Mouse (Mus musculus): ENCODE data around the gene Tspan8. TPM values are rescaled to one million over a fixed set of nuclear protein-coding genes. Genes with fewer than 3 reads are reported as not detected.
A peak's percentile ranks its signal among the peaks of the same experiment; 100 is the strongest.

The Tspan8 gene
- 2.1 and 3.1 TPM in 2 replicates for polyA plus RNA-seq (2016; fragmentation: Nextera tagmentation; extraction: Ambion mirVana)

DNA sequence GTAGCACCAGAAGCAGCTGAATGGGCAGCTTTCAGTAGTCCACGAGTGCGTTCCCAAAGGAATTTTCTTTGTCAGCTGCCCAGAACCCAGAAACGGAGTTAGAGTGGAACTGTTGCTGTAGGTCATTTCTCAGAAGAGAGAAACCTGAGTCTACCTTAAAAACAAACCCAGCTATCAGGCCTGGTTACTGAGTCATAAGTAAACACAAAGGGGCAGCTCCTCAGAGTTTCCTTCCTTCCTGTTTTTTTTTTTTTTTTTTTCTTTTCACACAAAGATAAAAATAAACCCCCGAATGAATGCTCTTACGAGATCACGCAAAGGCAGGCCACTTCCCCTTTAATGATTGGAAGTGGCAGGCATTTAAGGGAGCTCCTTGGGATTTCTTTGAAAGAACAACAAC, at the start of gene Tspan8:
TSS of gene Tspan8 (plus strand) at position 322 of the 400 bp plus-strand sequence.
- H3K4me2 ChIP-seq: peak within 1 kb of the TSS; percentile 33; the same call in 1 of the 2 replicates

DNA sequence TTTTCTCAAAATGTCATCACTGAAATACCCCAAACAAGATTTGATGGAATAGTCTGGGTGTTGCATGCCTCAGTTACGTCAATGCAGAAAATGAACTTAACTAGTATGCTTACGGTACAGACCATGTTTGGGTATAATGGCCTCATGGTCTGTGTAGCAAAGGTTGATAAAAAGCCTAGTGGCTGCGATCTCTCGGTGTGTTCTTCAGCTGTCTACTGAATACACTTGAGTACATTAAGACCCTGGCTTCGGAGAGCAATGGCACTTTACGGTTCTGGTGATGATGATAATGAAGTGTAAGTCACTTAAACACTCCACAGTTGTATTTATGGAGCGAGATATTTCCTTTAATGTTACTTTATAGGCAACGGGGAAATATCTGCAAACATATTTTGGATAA, 46.6 kb upstream of the Tspan8 start:
- WGBS: 81% methylated on average over 8 of the region's 8 CpGs
- no peaks in the 10 kb centered on the region for H3K9me3 ChIP-seq (replicated peaks)
- H3K27me3 ChIP-seq (replicated peaks): no peaks in the 10 kb centered on the region
- ATAC-seq (ENCODE audit: insufficient number of reproducible peaks, low FRiP score): no peak
- H3K36me3 ChIP-seq: no peaks in the 10 kb centered on the region
- no peaks in the 10 kb centered on the region for H3K4me1 ChIP-seq (replicated peaks)
- H3K4me2 ChIP-seq: no peak overlapping the region
- no peak overlapping the region for H3K9ac ChIP-seq
- H3K27ac ChIP-seq (ENCODE audit: poor library complexity, severe bottlenecking): no peak overlapping the region
- no peak overlapping the region for H3K4me3 ChIP-seq

More for the DNA sequence above, at the start of gene Tspan8:
- 24% methylated on average over 6 of the region's 6 CpGs for WGBS
- Histone ChIP-seq H3K4me3 (no peak within 1 kb of the TSS), H3K27ac (ENCODE audit: poor library complexity, severe bottlenecking) (no peak within 1 kb of the TSS), H3K4me1 (replicated peaks) (peaks cover 8% of the 10 kb centered on the region), H3K9ac (no peak within 1 kb of the TSS), H3K27me3 (replicated peaks) (no peaks in the 10 kb centered on the region), H3K36me3 (no peaks in the 10 kb centered on the region), H3K9me3 (replicated peaks) (no peaks in the 10 kb centered on the region)
- ATAC-seq (ENCODE audit: insufficient number of reproducible peaks, low FRiP score): no peak

DNA sequence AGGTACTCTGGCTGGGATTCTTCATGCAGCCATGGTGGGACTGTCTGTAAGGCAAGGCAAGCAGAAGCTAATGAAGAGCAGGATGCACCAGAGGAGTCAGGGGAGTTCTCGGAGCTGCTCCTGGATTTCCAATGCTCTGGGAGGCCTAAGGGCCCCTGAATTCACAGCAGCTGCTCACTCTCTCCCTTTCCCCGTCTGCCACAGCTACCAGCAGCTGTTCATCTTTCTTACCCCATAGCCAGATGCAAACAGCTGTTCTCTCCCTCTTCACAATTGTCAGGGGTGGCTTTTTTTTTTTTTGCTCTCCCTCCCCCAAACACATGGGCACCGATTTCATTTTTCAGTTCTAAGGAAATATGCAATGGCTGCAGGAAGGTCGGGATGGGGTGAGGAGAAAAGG, 42.2 kb upstream of the Tspan8 start:
- no peaks in the 10 kb centered on the region for H3K27me3 ChIP-seq (replicated peaks)
- H3K27ac ChIP-seq (ENCODE audit: poor library complexity, severe bottlenecking): no peak overlapping the region
- H3K9me3 ChIP-seq (replicated peaks): no peaks in the 10 kb centered on the region
- no peaks in the 10 kb centered on the region for H3K36me3 ChIP-seq
- no peak overlapping the region for H3K4me3 ChIP-seq
- H3K4me1 ChIP-seq (replicated peaks): no peaks in the 10 kb centered on the region
- no peak for ATAC-seq (ENCODE audit: insufficient number of reproducible peaks, low FRiP score)
- H3K9ac ChIP-seq: no peak overlapping the region
- no peak overlapping the region for H3K4me2 ChIP-seq
- WGBS: 62% methylated on average over 4 of the region's 4 CpGs

DNA sequence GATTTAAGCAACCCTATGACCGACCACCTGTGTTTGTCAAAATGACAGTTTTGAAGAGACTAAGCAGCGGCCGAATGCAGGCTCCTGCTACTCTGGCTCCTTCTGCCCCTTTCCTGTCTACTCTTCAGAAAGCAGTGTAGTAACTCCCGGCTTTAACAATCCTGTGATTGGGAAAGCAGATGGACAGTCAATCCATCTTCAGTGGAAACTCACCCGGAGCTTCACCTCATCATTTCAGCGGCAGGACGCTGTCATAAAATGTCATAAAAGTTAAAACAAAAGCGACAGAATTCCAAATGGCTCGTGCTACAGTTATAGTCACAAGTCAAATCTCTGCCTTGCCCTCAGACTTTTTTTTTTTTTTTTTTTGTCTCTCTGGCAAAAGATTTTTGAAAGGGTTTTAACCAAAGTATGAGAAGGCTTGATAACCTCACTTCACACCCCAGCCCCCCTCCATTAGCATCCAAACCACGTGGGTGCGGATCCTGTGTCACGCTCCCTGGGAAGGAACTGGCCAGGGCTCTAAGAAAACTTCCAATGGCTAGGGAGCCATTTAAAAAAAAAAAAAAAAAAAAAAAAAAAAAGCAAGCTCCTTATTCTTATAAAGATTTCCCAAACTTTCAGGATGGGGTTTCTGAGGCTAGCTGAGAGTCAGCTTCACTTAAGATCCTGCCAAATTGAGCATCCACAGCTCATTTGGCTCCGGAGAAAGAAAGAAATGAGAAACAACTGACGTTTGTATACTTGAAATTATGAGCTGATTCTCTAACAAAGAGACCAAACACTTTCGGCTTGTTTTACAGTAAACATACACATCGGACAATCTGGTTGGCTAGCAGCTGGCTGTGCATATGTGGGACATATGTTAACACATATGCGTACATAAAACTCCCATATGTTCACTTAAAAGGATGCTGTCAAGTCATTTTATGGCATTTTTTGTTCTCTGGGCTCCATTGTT, 40.4 kb upstream of the Tspan8 start:
- H3K27ac ChIP-seq (ENCODE audit: poor library complexity, severe bottlenecking): no peak overlapping the region
- no peaks in the 10 kb centered on the region for H3K4me1 ChIP-seq (replicated peaks)
- no peak overlapping the region for H3K9ac ChIP-seq
- 52% methylated on average over 17 of the region's 17 CpGs for WGBS
- no peak overlapping the region for H3K4me3 ChIP-seq
- ATAC-seq (ENCODE audit: insufficient number of reproducible peaks, low FRiP score): no peak
- H3K9me3 ChIP-seq (replicated peaks): no peaks in the 10 kb centered on the region
- H3K36me3 ChIP-seq: no peaks in the 10 kb centered on the region
- H3K4me2 ChIP-seq: no peak overlapping the region
- H3K27me3 ChIP-seq (replicated peaks): no peaks in the 10 kb centered on the region

DNA sequence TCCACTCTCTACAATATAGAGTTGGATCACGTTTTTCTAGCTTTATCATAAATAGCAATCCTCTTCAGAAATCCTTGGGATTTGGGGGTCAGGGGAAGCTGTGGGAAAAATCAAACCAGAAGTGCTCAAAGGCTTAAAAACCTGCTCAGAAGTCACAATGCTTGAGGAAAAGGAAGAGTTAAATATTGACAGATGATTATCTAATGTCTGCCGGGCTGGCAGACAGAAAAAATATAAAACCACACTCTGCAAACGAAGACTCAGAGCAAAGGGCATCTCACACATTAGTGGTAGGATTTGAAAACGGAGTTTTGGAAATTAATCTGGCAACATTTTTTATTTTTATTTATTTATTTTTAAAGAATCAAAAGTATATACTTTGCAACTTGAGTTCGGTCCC, 39.3 kb upstream of the Tspan8 start:
- Histone ChIP-seq H3K27ac (ENCODE audit: poor library complexity, severe bottlenecking) (no peak overlapping the region), H3K4me3 (no peak overlapping the region), H3K27me3 (replicated peaks) (no peaks in the 10 kb centered on the region), H3K4me1 (replicated peaks) (no peaks in the 10 kb centered on the region), H3K4me2 (no peak overlapping the region), H3K9me3 (replicated peaks) (no peaks in the 10 kb centered on the region), H3K36me3 (no peaks in the 10 kb centered on the region), H3K9ac (no peak overlapping the region)
- 50% methylated on average over 5 of the region's 5 CpGs for WGBS
- no peak for ATAC-seq (ENCODE audit: insufficient number of reproducible peaks, low FRiP score)

DNA sequence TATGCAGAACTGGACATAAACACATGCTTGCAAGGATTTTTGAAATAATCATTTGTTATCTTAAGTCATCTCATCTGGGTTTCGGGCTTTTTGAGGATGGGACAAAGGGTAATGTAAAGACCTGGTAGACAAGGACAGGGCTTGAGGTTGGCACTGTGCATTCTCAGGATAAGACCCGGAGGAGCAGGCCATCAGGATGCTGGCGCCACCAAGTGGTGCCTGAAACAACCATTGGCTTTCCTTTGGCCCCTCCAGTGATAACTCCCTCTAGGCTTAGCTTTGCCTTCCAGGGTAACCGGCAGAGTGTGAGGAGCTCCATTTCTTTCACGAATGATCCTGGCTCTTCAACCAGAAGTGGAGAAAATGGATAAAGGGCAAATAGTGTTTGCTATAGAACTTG, 38.0 kb upstream of the Tspan8 start:
- Histone ChIP-seq H3K9me3 (replicated peaks) (no peaks in the 10 kb centered on the region), H3K27me3 (replicated peaks) (no peaks in the 10 kb centered on the region), H3K9ac (no peak overlapping the region), H3K27ac (ENCODE audit: poor library complexity, severe bottlenecking) (no peak overlapping the region), H3K4me2 (no peak overlapping the region), H3K4me1 (replicated peaks) (no peaks in the 10 kb centered on the region), H3K4me3 (no peak overlapping the region), H3K36me3 (no peaks in the 10 kb centered on the region)
- ATAC-seq (ENCODE audit: insufficient number of reproducible peaks, low FRiP score): no peak
- 40% methylated on average over 5 of the region's 5 CpGs for WGBS

DNA sequence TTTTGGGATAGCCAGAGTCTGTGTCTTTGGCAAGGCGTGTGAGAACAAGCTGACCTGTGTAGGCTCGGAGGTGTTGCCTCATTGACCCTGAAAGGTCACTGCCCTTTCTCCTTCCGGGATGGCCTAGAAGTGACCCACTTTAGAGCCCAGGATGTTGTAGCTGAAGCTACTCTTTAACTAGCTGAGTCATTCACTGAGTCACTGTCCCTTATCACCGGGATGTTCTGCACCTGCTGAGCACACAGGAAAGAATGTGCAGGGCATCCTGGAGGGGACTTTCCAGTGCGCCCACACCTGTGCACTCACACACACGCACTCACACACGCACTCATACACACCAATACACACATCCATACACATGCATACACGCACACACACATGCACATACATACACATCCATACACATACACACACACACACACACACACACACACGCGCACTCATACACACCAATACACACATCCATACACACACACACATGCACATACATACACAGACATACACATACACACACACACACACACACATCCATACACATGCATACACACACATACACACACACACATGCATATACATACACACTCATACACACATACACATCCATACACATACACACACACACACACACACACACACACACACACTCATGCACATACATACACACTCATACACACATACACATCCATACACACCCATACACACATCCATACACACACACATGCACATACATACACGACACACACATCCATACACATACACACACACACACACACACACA, 36.2 kb upstream of the Tspan8 start:
- Histone ChIP-seq H3K4me1 (replicated peaks) (no peaks in the 10 kb centered on the region), H3K9me3 (replicated peaks) (no peaks in the 10 kb centered on the region), H3K4me3 (no peak overlapping the region), H3K27ac (ENCODE audit: poor library complexity, severe bottlenecking) (no peak overlapping the region), H3K27me3 (replicated peaks) (no peaks in the 10 kb centered on the region), H3K4me2 (no peak overlapping the region), H3K9ac (no peak overlapping the region), H3K36me3 (no peaks in the 10 kb centered on the region)
- WGBS: 80% methylated on average over 11 of the region's 11 CpGs
- peak; percentile 55; the same call in 1 of the 2 replicates for ATAC-seq (ENCODE audit: insufficient number of reproducible peaks, low FRiP score)

DNA sequence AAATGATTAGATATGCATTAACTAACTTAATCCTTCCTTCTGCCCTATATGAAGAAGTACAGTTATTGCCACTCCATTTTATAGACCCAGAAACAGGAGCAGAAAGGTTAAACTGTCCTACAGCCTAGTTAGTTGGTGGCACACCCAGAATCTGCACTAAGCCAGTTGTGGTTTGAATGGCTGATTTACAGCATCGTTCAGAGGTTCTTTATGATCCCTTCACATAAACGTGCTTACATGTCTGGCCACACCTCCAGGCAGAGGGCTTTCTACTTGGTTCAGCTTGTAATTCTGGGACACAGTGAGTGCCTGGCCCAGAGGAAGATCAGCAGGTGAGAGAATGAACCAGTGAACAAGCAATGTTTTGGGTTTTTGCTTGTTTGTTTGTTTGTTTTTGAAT, 33.4 kb upstream of the Tspan8 start:
- H3K4me3 ChIP-seq: no peak overlapping the region
- H3K4me1 ChIP-seq (replicated peaks): no peaks in the 10 kb centered on the region
- H3K9me3 ChIP-seq (replicated peaks): no peaks in the 10 kb centered on the region
- no peak overlapping the region for H3K9ac ChIP-seq
- H3K27me3 ChIP-seq (replicated peaks): no peaks in the 10 kb centered on the region
- ATAC-seq (ENCODE audit: insufficient number of reproducible peaks, low FRiP score): no peak
- H3K36me3 ChIP-seq: no peaks in the 10 kb centered on the region
- 75% methylated on average over 2 of the region's 2 CpGs for WGBS
- no peak overlapping the region for H3K27ac ChIP-seq (ENCODE audit: poor library complexity, severe bottlenecking)
- H3K4me2 ChIP-seq: no peak overlapping the region

DNA sequence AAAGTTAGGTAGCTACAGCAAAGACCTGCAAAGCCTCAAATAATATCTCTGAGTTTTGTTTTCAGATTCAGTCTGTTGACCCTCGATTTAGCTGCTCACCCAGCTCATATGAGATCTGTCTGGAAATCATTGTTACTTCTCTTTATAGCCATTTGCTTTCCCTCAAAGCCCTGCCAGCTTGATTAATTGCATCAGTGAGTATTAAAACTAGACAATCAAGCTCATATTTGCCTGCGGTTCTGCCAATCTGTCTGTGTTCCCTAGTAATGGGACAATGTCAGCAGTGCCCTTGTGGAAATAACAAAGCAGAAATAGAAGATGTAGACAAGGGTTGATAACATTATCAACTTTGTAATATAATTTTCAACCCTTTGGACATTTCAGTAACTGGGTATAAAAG, 25.8 kb upstream of the Tspan8 start:
- no peaks in the 10 kb centered on the region for H3K36me3 ChIP-seq
- no peak for ATAC-seq (ENCODE audit: insufficient number of reproducible peaks, low FRiP score)
- H3K9me3 ChIP-seq (replicated peaks): no peaks in the 10 kb centered on the region
- H3K27me3 ChIP-seq (replicated peaks): no peaks in the 10 kb centered on the region
- H3K9ac ChIP-seq: no peak overlapping the region
- no peak overlapping the region for H3K4me2 ChIP-seq
- no peaks in the 10 kb centered on the region for H3K4me1 ChIP-seq (replicated peaks)
- H3K27ac ChIP-seq (ENCODE audit: poor library complexity, severe bottlenecking): no peak overlapping the region
- no peak overlapping the region for H3K4me3 ChIP-seq
- WGBS: 74% methylated on average over 2 of the region's 2 CpGs

DNA sequence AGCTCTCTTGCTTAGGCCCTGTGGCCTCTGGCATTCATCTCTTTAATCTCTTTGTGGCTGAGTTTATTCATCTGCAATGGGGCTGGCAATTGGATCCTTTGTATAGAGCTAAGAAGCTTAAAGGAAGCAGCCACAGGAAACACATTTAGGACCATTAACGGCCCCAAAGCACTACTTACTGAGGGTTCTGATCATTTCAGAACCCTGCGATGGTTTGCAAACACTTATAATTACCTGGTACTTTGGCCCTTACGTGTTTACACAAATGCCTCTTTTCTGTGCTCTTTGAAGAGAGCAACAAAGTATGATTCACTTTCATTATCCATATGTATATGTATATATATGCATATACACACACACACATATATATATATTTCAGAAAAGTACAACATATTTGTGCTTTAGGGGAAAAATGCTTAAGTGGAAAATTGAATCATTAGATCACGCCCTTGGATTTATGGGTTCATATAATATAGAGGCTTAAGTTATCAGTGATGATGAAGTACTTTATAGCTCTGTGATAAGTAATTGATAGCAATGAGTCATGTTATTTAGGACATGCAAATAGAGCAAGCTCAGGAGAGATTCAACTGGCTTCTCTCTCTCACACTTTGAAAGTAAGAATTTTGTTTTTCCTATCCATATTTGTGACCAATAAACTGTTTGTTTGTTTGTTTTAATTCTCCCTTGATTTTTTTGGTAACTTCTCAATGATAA, 20.4 kb upstream of the Tspan8 start:
- H3K4me3 ChIP-seq: no peak overlapping the region
- no peak overlapping the region for H3K9ac ChIP-seq
- 79% methylated on average over 4 of the region's 4 CpGs for WGBS
- no peaks in the 10 kb centered on the region for H3K27me3 ChIP-seq (replicated peaks)
- H3K4me1 ChIP-seq (replicated peaks): no peaks in the 10 kb centered on the region
- H3K27ac ChIP-seq (ENCODE audit: poor library complexity, severe bottlenecking): no peak overlapping the region
- H3K36me3 ChIP-seq: no peaks in the 10 kb centered on the region
- H3K9me3 ChIP-seq (replicated peaks): no peaks in the 10 kb centered on the region
- H3K4me2 ChIP-seq: no peak overlapping the region
- no peak for ATAC-seq (ENCODE audit: insufficient number of reproducible peaks, low FRiP score)

DNA sequence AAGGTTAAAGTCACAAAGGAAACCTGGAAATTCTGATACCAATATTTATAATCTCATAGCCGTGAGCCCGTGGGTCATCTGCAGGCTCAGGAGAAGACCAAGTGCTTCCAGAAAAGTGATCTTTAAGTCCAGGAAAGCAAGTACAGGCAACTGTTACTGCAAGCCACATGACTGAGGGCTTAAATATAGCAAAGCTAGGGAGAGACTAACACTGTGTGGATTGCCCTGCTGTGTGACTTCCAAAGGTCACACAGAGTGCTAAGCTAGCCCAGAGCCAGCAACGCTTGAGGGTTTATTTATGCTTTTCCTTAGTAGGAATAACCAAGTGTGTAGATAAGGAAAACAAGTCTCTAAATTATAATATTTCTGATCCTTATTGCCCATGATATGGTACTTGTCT, 15.2 kb upstream of the Tspan8 start:
- no peak for ATAC-seq (ENCODE audit: insufficient number of reproducible peaks, low FRiP score)
- Histone ChIP-seq H3K36me3 (no peaks in the 10 kb centered on the region), H3K4me2 (no peak overlapping the region), H3K27ac (ENCODE audit: poor library complexity, severe bottlenecking) (no peak overlapping the region), H3K4me1 (replicated peaks) (no peaks in the 10 kb centered on the region), H3K27me3 (replicated peaks) (no peaks in the 10 kb centered on the region), H3K9ac (no peak overlapping the region), H3K9me3 (replicated peaks) (no peaks in the 10 kb centered on the region), H3K4me3 (no peak overlapping the region)
- 52% methylated on average over 3 of the region's 3 CpGs for WGBS

Data from heart, embryonic 12.5 days (tissue).